Mouse (Mus musculus): ENCODE data around the gene Upp1. TPM values are rescaled to one million over a fixed set of nuclear protein-coding genes. Genes with fewer than 3 reads are reported as not detected.

Upp1 gene
- total RNA-seq, 2 experiments from 2014 or later, result not detected

DNA sequence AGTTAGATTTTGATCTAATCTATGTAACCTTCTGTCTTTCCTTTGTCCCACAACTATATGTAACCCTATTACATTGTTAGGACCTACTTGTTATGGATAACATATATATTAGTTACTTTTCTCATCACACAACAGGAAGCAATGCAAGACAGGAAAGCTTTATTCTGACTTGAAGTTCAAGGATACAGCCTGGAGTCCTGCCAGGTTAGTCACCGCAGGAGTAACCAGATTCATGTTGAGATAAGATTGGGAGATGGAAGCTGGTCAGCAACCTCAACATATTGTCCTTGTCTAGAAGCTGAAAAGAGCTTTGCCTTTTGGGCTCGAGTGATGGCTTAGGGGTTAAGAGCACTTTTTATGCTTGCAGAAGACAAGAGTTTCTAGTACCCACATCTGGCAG is 30.3 kb downstream of the Upp1 start:
- ATAC-seq (replicated peaks; ENCODE audit: poor library complexity, severe bottlenecking), result no peak

DNA sequence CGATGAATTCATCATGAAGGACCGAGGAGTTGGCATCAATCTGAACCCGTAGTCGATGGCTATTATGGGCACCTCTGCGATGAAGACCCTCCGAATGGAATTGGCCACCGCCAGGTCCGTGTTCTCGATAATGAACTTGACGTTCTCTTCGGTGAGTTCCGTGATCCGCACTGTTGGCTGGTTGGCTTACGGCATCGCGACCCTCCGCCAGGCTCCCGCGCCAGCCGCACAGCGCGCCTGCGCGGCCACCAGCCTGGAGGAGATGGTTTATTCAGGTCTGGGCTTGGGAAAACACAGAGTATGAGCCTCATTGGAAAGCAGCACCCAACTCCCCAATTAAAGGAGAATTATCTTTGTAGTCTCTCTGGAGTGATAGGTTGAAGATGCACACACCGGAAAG is 32.5 kb downstream of the Upp1 start:
- ATAC-seq (replicated peaks; ENCODE audit: poor library complexity, severe bottlenecking), result peak; percentile 56; the same call in 1 of the 2 replicates

DNA sequence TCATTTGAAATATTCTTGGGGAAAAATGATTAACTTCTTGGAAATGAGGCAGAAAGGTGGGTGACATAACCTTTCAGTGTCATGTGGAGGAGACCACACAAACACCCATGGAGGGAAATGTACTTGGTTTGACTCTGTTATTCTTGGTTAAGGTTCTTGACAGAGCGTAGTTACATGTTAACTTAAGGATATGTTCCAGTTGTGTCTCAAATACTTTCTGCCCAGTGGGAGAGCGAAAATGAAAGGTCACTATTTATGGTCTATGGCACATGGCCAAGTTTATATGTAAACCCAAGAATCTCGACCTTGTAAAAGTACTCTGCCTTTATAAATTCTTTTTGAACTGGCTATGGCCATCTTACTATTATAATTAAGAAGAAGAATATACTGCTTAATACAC is 42.0 kb downstream of the Upp1 start:
- ATAC-seq (replicated peaks; ENCODE audit: poor library complexity, severe bottlenecking), result no peak

DNA sequence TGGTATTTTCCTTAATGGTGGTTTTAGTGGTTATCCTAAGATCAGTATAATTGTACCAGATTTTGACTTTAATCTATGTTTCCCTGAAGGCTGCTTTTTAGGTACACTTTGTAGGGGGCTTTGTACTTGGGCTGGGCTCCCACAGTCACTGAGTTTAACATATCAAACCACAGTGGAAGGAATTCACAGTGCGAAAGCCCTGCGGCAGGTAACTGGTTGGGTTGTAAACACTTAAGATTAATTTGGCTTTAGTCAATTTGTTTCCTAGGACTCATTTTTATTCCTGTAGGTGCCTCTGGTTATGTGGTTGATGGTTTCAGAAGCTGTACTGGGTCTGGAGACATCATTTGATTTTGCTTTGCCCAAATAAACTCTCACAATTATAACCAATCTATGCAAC is 49.4 kb downstream of the Upp1 start:
- no peak for ATAC-seq (replicated peaks; ENCODE audit: poor library complexity, severe bottlenecking)

DNA sequence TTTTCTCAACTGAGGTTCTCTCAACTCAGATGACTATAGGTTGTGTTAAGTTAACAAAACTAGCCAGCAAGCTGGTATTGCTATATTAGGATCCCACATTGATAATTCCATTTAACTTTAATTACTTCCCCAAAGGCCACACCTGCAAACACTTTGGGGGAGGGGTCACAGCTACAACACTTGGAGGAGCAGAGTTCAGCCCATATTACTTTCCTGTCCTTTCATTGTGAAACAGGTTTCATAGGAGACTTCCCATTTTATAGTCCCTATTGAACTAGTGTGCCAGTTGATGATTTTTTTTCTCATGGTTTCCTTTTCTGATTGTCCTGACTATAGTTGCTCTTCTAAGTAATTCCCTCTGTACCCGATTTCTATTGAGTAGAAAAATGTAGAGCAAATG is 63.6 kb downstream of the Upp1 start:
- peak; percentile 96 for ATAC-seq (replicated peaks; ENCODE audit: poor library complexity, severe bottlenecking)

Other genes with a start within 250 kb of the Upp1 start
- gene Pkd1l1, start 144.8 kb upstream of the Upp1 start, total RNA-seq (2014; fragmentation: Nextera tagmentation), result 0.11 TPM in 1 of 2 replicates, not detected in the other
- not detected in 2 replicates for gene Pkd1l1, start 144.8 kb upstream of the Upp1 start, total RNA-seq (2017)
- 19.7 and 29.7 TPM in 2 replicates for gene Hus1, start 106.9 kb upstream of the Upp1 start, total RNA-seq (2014; fragmentation: Nextera tagmentation)
- gene Hus1, start 106.9 kb upstream of the Upp1 start, total RNA-seq (2017), result 15.9 and 28.6 TPM in 2 replicates
- gene Gm11992, start 69.5 kb upstream of the Upp1 start, total RNA-seq (2014; fragmentation: Nextera tagmentation), result 0.49 TPM in 1 of 2 replicates, not detected in the other
- gene Gm11992, start 69.5 kb upstream of the Upp1 start, total RNA-seq (2017), result 0.41 TPM in 1 of 2 replicates, not detected in the other
- not detected in 2 replicates for gene Sun3, start 69.1 kb upstream of the Upp1 start, total RNA-seq (2014; fragmentation: Nextera tagmentation)
- not detected in 2 replicates for gene Sun3, start 69.1 kb upstream of the Upp1 start, total RNA-seq (2017)
- gene Abca13, start 73.8 kb downstream of the Upp1 start, total RNA-seq (2014; fragmentation: Nextera tagmentation), result 6.6 and 15.3 TPM in 2 replicates
- 11.2 and 12.5 TPM in 2 replicates for gene Abca13, start 73.8 kb downstream of the Upp1 start, total RNA-seq (2017)